Mouse (Mus musculus) small intestine, adult 2 months (tissue): ENCODE measurements around the gene Tpm3.

Experiments used
- CTCF ChIP-seq: fragments of 200-500 bp; IDR thresholded peaks from 2 replicates; pipeline ENCODE4 v1.5.1; 2012; ENCODE audit warnings: low read depth, mild to moderate bottlenecking, control low read depth, inconsistent platforms, low read length, moderate library complexity, mixed read lengths; ENCODE audit not compliant: insufficient replicate concordance, insufficient read length; ENCODE audit errors: extremely low read depth
- POLR2A ChIP-seq: fragments of 200-500 bp; IDR thresholded peaks from 2 replicates; pipeline ENCODE4 v1.6.1; 2012; ENCODE audit warnings: low read depth, mild to moderate bottlenecking, control low read depth, inconsistent platforms, low read length, moderate library complexity

GRCm38 (mm10) chr3:90134993-90135392 is 62.5 kb downstream of the Tpm3 start:
- TF ChIP-seq CTCF, result no peak
- no peak for TF ChIP-seq POLR2A
